Mouse (Mus musculus): Measurements from ENCODE around the gene Tor3a.

The Tor3a gene

DNA sequence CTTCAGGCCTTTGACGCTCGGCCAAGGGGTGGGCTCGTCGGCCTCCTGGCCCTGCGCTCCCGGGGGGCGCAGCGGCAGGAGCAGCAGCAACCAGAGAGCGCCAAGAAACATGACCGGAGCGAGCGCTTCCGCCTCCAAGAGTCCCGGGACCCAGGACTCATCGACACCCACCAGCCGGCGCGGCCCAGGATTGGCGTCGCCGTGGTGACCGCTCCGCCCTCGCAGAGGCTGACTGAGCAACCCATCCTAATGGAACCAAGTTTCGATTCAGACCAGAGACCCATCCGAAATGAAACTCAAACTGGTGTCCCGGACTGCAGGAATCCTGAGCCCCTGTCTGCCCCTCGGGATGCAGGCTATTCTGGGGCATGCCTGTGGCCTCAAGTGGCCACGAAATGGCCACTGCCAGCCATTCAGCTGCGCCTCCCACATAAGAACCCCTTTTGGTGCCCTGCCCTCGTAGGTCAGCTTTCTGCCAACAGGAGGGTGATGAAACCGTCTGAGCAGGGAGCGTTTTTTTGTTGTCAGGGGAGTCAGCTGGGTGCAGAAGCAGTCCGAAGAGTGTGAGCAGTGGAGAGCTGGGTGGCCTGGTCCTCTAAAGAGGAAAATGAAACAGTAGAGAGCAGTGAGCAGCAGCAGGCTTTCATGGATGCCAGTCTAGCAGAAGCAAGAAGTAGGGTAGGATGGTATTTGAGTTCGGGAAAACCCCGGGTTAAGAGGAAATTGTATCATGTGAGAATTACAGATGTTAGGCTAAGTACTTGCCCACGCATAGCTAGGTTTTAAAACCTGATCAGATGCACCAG is at the start of gene Tor3a:
Gene Tor3a, minus strand, starts transcription at position 162 of the 806 bp plus-strand sequence.
- DNase-seq, result peak; percentile 61 to 62

DNA sequence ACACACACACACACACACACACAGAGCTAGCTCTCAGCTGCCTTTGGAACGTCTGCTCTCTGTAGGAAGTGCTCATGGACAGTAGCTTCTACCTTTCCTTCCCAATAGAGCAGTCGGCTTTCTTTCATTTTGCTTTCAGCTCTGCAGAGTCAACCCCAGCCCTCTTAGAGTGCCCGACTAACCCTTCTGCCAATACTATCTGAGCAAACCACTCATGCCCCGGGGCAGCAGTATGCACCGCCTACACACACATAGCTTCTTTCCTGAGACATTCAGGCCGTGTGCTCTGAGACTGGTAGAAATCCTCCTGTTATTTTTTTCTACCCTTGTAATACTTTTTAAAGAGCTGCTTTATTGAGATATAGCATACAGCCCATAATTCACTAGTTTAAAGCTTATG is 47.9 kb upstream of the Tor3a start:
- no peak for DNase-seq

DNA sequence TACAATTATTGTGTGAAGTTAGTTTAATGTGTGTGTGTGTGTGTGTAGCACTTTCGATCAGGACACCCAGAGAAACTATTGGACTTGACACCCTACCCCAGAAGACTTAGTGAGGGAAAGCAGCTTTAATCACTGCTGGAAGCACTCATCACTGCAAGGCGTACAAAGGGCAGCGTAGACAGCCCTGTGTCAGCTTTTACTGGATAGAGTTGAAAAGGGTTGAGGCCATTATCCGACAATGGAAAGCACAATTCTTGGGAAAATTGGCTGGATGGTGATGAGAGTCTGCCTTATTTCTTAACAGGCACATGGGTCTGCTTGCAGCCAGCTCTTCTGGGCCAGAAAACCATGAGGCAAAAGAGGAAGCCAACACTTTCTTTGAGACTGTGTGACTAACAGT is 45.9 kb upstream of the Tor3a start:
- DNase-seq, result no peak

DNA sequence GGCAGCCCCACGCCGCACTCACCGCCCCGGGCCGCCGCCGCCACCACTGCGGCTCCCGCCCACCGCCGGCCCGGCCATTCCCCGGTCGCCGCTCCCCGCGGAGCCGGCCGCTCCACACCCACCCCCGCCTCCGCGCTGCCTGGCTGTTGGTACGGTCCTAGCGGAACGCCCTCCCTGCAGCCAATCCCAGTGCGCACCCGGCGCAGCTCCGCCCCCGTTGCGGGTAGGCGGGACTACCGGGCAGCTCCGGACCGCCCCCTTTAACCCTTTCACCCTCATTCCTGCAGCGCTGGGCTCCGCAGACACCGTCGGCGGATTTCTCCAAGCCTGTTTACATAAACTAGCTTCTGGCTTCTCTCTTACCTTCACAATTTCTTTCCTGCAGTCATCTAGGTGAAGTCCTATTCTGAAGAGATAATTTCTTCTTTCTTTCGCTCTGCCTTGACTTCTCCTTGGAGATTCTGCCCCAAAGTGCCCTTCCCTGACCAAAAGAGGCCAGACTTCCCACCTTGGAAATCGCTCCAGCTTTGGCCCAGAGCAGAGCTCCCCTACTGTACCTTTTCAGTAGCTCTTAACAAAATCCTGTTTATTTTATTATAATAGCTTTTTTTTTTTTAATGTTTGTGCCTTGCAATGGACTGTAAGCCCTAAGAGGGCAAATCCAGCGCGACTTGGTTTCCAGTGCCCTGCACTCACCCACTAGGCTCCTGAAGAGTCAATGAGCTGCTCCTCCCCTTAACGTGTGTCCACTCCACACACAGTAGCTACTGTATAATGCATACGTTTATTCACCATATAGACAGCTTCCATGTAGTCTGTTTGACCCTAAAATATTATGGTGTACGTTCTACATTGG is 45.0 kb upstream of the Tor3a start, which contains the start of gene Fam20b:
Gene Fam20b, minus strand, starts transcription at position 137 of the 856 bp plus-strand sequence.
- DNase-seq, result peak; percentile 91

- DNase-seq, result peak; percentile 38 to 39
These were observed 44.3 kb upstream of the Tor3a start for GRCm38 (mm10) chr1:156718286-156718949.

DNA sequence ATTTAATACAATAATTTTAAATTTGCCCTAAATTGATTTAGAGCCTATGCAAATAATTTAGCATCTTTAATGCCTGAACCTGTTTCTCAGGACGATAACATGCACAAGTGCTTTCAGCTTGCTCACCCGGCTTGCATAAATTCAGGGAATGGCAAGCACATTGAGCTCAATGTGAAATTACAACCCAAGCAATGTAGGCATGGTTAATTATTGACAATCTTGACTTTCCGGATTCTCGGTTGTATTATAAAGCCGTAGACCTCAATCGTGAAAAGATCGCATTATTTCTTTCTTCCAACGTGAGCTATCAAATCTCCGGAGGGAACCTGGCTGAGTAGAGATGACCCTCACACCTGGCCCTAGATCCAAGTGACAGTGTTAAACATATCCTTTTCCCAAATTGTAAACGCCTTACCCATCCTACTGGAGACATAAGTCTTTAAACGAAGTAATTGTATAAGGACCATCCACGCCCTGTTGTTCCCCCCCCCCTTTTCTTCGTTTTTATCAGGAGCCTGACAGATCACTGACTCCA is 43.7 kb upstream of the Tor3a start:
- no peak for DNase-seq

- no peak for DNase-seq
These were observed 42.5 kb upstream of the Tor3a start for GRCm38 (mm10) chr1:156716681-156717080.

- peak in 1 of 2 experiments; percentile 26 for DNase-seq
These were observed 36.4 kb upstream of the Tor3a start for GRCm38 (mm10) chr1:156710472-156711098.

- DNase-seq, result no peak
These were observed 34.5 kb upstream of the Tor3a start for GRCm38 (mm10) chr1:156708672-156709071.

- DNase-seq, result no peak
These were observed 31.6 kb upstream of the Tor3a start for GRCm38 (mm10) chr1:156705696-156706285.

GRCm38 (mm10) chr1:156703444-156703843 is 29.3 kb upstream of the Tor3a start:
- DNase-seq, result no peak

DNA sequence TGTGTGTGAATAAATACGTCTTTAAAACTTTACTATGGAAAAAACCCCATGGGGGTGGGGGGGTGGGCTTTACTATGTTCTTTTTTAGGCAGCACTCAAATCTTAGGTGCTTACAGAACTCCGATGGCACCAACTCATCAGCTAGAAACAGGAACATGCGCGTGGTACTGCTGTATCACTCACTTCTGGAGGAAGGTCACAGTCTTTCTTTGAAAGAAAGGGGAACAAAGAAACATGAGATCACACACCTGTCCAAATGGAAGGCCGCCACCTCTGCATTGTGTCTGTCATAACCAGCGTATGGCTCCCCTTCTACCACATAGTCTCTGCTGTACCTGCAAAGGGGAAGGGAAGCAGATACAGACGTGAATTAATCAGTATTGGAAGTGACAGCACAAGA is 28.0 kb upstream of the Tor3a start:
- no peak for DNase-seq

GRCm38 (mm10) chr1:156686025-156686661 is 12.0 kb upstream of the Tor3a start:
- no peak for DNase-seq

GRCm38 (mm10) chr1:156679599-156679998 is 5.4 kb upstream of the Tor3a start:
- DNase-seq, result no peak

GRCm38 (mm10) chr1:156677230-156677629 is 3.1 kb upstream of the Tor3a start:
- no peak for DNase-seq

- no peak for DNase-seq
These were observed 2.4 kb upstream of the Tor3a start for GRCm38 (mm10) chr1:156676596-156676995.

- DNase-seq, result no peak
These were observed 2.0 kb upstream of the Tor3a start for GRCm38 (mm10) chr1:156676171-156676570.

DNA sequence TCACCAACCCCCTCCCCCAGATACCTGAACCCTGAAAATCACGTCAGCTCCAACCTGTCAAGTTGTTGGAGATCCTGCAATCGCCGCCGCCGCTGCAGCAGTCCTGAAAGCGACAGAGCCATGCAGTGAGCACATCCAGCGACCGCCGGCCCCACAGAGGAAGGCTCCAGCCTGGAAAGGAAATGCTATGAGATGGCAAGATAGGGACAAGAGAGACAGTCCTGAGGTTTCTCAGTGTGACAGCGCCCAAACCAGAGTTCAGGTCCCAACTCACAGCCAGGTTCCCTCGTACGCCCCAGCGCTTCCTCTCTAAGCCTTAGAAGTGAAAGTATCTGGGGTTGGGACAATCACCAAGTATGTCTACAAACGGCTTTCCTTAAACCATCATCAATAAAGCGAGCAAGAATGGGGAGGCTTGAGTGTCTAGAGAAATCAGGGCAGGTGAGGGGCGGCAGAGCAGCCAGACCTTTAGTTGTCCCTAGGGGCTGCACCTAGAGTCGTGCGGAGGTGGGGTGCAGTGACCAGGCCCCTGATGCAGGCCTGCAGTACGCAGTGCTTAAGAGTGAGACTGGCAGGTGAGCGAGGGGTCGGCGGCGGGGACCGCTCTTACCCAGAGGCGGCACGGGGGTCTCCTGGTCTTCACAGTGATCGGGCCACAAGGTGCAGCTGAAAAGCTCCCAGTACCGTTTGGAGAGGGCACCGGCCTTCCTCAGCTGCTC is 521 bp downstream of the Tor3a start:
- peak; percentile 25 to 40 for DNase-seq

- DNase-seq, result peak; percentile 26 to 57
These were observed 1.3 kb downstream of the Tor3a start for GRCm38 (mm10) chr1:156672720-156673475.

GRCm38 (mm10) chr1:156671921-156672320 is 2.2 kb downstream of the Tor3a start:
- no peak for DNase-seq
